In genomic region chr8:114455953-114456352, GRCm38 (mm10) we compare ENCODE assay signal across 12 mouse cellular contexts. TPM values are rescaled to one million over a fixed set of nuclear protein-coding genes. Genes with fewer than 3 reads are reported as not detected.
A peak's percentile ranks its signal among the peaks of the same experiment; 100 is the strongest.
DNase-seq lines count a peak whose midpoint lies in the region; ATAC-seq and TF ChIP-seq lines count a peak whose summit lies in the region.
"Had no signal": no experiment of that assay in that cellular context is flagged by ENCODE, and none has a peak within 500 bp of the region (broad histone marks: within the 10 kb centered on the region; RNA-seq: fewer than 3 reads in every experiment).

No protein-coding gene starts in this region.

- no peak overlapping the region for H3K27ac ChIP-seq in forebrain, embryonic 16.5 days (ENCODE audit: low read length)
- no peak overlapping the region for H3K27ac ChIP-seq in forebrain, embryonic 15.5 days (replicated peaks)
- peak overlapping the region; percentile 89 to 95 for H3K27ac ChIP-seq in heart, embryonic 14.5 days (replicated peaks in 1 of 2; ENCODE audit: control insufficient read depth in 1 of 2, insufficient read depth in 1 of 2, low read depth in 2 of 2, low read length in 2 of 2)
- H3K27ac ChIP-seq in lung, embryonic 14.5 days (ENCODE audit: low read depth) = peak overlapping the region; percentile 78
- H3K27ac ChIP-seq in hindbrain, embryonic 12.5 days = no peak overlapping the region
- H3K27ac ChIP-seq: neural tube, embryonic 15.5 days had no signal

- TF ChIP-seq CTCF in lung, embryonic 14.5 days (IDR thresholded peaks at IDR 0.05; ENCODE audit: low read depth) = no peak

- H3K9ac ChIP-seq in forebrain, embryonic 16.5 days (replicated peaks; ENCODE audit: low read depth, low read length) = no peak overlapping the region
- H3K9ac ChIP-seq in forebrain, embryonic 15.5 days (replicated peaks) = no peak overlapping the region
- H3K9ac ChIP-seq in heart, embryonic 14.5 days (ENCODE audit: low read length) = peak overlapping the region; percentile 71
- H3K9ac ChIP-seq in lung, embryonic 14.5 days = no peak overlapping the region
- H3K9ac ChIP-seq in hindbrain, embryonic 12.5 days = no peak overlapping the region; the same call in 1 of the 2 replicates
- H3K9ac ChIP-seq: neural tube, embryonic 15.5 days had no signal

- WGBS in forebrain, embryonic 16.5 days = 80% methylated on average over 15 of the region's 15 CpGs
- 74% methylated on average over 15 of the region's 15 CpGs for WGBS in forebrain, embryonic 15.5 days
- WGBS in heart, embryonic 14.5 days = 27% methylated on average over 15 of the region's 15 CpGs
- 58% methylated on average over 15 of the region's 15 CpGs for WGBS in lung, embryonic 14.5 days
- WGBS in hindbrain, embryonic 12.5 days = 75% methylated on average over 15 of the region's 15 CpGs

- 0 out of 2 replicates have a peak, but pooled peaks have one; percentile 47 for ATAC-seq in forebrain, embryonic 16.5 days
- ATAC-seq in forebrain, embryonic 15.5 days (replicated peaks) = no peak
- peak; percentile 57 for ATAC-seq in heart, embryonic 14.5 days (ENCODE audit: insufficient number of reproducible peaks, insufficient read depth, low FRiP score, low read depth)
- peak; percentile 57 for ATAC-seq in lung, embryonic 14.5 days (ENCODE audit: insufficient read depth)
- no peak for ATAC-seq in hindbrain, embryonic 12.5 days (ENCODE audit: low FRiP score)
- ATAC-seq: inflammation-experienced regulatory T-cells, adult 6 months had no signal

- no peaks in the 10 kb centered on the region for H3K27me3 ChIP-seq in forebrain, embryonic 16.5 days (replicated peaks; ENCODE audit: control insufficient read depth, insufficient read depth, low read length)
- H3K27me3 ChIP-seq in forebrain, embryonic 15.5 days = no peaks in the 10 kb centered on the region
- no peaks in the 10 kb centered on the region for H3K27me3 ChIP-seq in heart, embryonic 14.5 days (ENCODE audit: control insufficient read depth, insufficient read depth, low read length)
- H3K27me3 ChIP-seq in lung, embryonic 14.5 days (ENCODE audit: insufficient read depth, low read length) = no peaks in the 10 kb centered on the region
- 0 out of 2 replicates have a peak, but pooled peaks cover 2% of the 10 kb centered on the region for H3K27me3 ChIP-seq in hindbrain, embryonic 12.5 days
- H3K27me3 ChIP-seq: neural tube, embryonic 15.5 days had no signal

- peak; percentile 82 for DNase-seq in brain, adult 2 months (ENCODE audit: low read depth, low spot score)
- peak; percentile 69 for DNase-seq in lung, embryonic 14.5 days
- no peak for DNase-seq in embryo, embryonic 10.5 days (ENCODE audit: low spot score)
- no peak for DNase-seq in frontal cortex, postnatal 14 days (ENCODE audit: low spot score in 2 of 2)
- DNase-seq: thymus, postnatal 4 days had no signal

- no peaks in the 10 kb centered on the region for H3K9me3 ChIP-seq in forebrain, embryonic 16.5 days (ENCODE audit: control insufficient read depth, low read length)
- no peaks in the 10 kb centered on the region for H3K9me3 ChIP-seq in forebrain, embryonic 15.5 days
- H3K9me3 ChIP-seq in heart, embryonic 14.5 days (ENCODE audit: control insufficient read depth, low read length) = no peaks in the 10 kb centered on the region
- no peaks in the 10 kb centered on the region for H3K9me3 ChIP-seq in lung, embryonic 14.5 days (ENCODE audit: low read depth, low read length)
- no peaks in the 10 kb centered on the region for H3K9me3 ChIP-seq in hindbrain, embryonic 12.5 days (replicated peaks)
- H3K9me3 ChIP-seq: neural tube, embryonic 15.5 days had no signal

- H3K4me3 ChIP-seq in forebrain, embryonic 16.5 days (replicated peaks; ENCODE audit: low read length) = no peak overlapping the region
- H3K4me3 ChIP-seq in forebrain, embryonic 15.5 days = no peak overlapping the region
- H3K4me3 ChIP-seq in heart, embryonic 14.5 days (ENCODE audit: control insufficient read depth in 1 of 2, insufficient read depth in 1 of 2, low read depth in 1 of 2, low read length in 2 of 2) = peak overlapping the region; percentile 22 to 40
- no peak overlapping the region for H3K4me3 ChIP-seq in lung, embryonic 14.5 days (ENCODE audit: low read depth, low read length)
- H3K4me3 ChIP-seq in hindbrain, embryonic 12.5 days = no peak overlapping the region
- H3K4me3 ChIP-seq: neural tube, embryonic 15.5 days had no signal

- H3K36me3 ChIP-seq in forebrain, embryonic 16.5 days (ENCODE audit: control insufficient read depth, insufficient read depth) = no peaks in the 10 kb centered on the region
- no peaks in the 10 kb centered on the region for H3K36me3 ChIP-seq in forebrain, embryonic 15.5 days
- no peaks in the 10 kb centered on the region for H3K36me3 ChIP-seq in heart, embryonic 14.5 days (ENCODE audit: control insufficient read depth, insufficient read depth, low read length)
- no peaks in the 10 kb centered on the region for H3K36me3 ChIP-seq in lung, embryonic 14.5 days (ENCODE audit: insufficient read depth)
- H3K36me3 ChIP-seq in hindbrain, embryonic 12.5 days = no peaks in the 10 kb centered on the region
- H3K36me3 ChIP-seq: neural tube, embryonic 15.5 days had no signal

- no peak overlapping the region for H3K4me2 ChIP-seq in forebrain, embryonic 16.5 days (ENCODE audit: low read length)
- no peak overlapping the region for H3K4me2 ChIP-seq in forebrain, embryonic 15.5 days (replicated peaks)
- H3K4me2 ChIP-seq in heart, embryonic 14.5 days (ENCODE audit: low read length) = peak overlapping the region; percentile 60
- peak overlapping the region; percentile 36 for H3K4me2 ChIP-seq in lung, embryonic 14.5 days
- H3K4me2 ChIP-seq in hindbrain, embryonic 12.5 days (replicated peaks) = no peak overlapping the region
- H3K4me2 ChIP-seq: neural tube, embryonic 15.5 days had no signal

- peaks cover 12% of the 10 kb centered on the region for H3K4me1 ChIP-seq in forebrain, embryonic 16.5 days (replicated peaks; ENCODE audit: control insufficient read depth, insufficient read depth, low read length)
- H3K4me1 ChIP-seq in forebrain, embryonic 15.5 days = peaks cover 17% of the 10 kb centered on the region
- H3K4me1 ChIP-seq in heart, embryonic 14.5 days (ENCODE audit: control insufficient read depth in 2 of 2, insufficient read depth in 2 of 2, low read length in 2 of 2) = peaks cover 16 to 24% of the 10 kb centered on the region in 2 experiments
- peaks cover 6% of the 10 kb centered on the region; the same call in 1 of the 2 replicates for H3K4me1 ChIP-seq in lung, embryonic 14.5 days (ENCODE audit: insufficient read depth)
- no peaks in the 10 kb centered on the region; the same call in 1 of the 2 replicates for H3K4me1 ChIP-seq in hindbrain, embryonic 12.5 days

RNA-seq across cellular contexts. Expression of gene Wwox, which starts 16.5 kb away (rescaled TPM):
- 9.6 and 11.4 TPM in 2 replicates for polyA plus RNA-seq in forebrain, embryonic 16.5 days (2015; fragmentation: Nextera tagmentation; extraction: Ambion mirVana)
- polyA plus RNA-seq in forebrain, embryonic 15.5 days (2015; fragmentation: Nextera tagmentation; extraction: Ambion mirVana) = 10.0 and 10.7 TPM in 2 replicates
- polyA plus RNA-seq in heart, embryonic 14.5 days (2014; fragmentation: Nextera tagmentation; extraction: Ambion mirVana) = 11.3 and 13.8 TPM in 2 replicates
- 16.1 and 16.3 TPM in 2 replicates for polyA plus RNA-seq in lung, embryonic 14.5 days (2014; fragmentation: Nextera tagmentation; extraction: Ambion mirVana)
- 13.4 and 13.8 TPM in 2 replicates for polyA plus RNA-seq in hindbrain, embryonic 12.5 days (2016; fragmentation: Nextera tagmentation; extraction: Ambion mirVana)

RNA-seq across cellular contexts. Expression of gene Clec3a, which starts 38.1 kb away (rescaled TPM):
- polyA plus RNA-seq in forebrain, embryonic 16.5 days (2015; fragmentation: Nextera tagmentation; extraction: Ambion mirVana) = 0.76 TPM in 1 of 2 replicates, not detected in the other
- polyA plus RNA-seq in forebrain, embryonic 15.5 days (2015; fragmentation: Nextera tagmentation; extraction: Ambion mirVana) = not detected in 2 replicates
- not detected in 2 replicates for polyA plus RNA-seq in heart, embryonic 14.5 days (2014; fragmentation: Nextera tagmentation; extraction: Ambion mirVana)
- polyA plus RNA-seq in lung, embryonic 14.5 days (2014; fragmentation: Nextera tagmentation; extraction: Ambion mirVana) = not detected in 2 replicates
- 0.53 and 0.72 TPM in 2 replicates for polyA plus RNA-seq in hindbrain, embryonic 12.5 days (2016; fragmentation: Nextera tagmentation; extraction: Ambion mirVana)
- polyA plus RNA-seq: inflammation-experienced regulatory T-cells, adult 6 months; liver, adult 2 months had no signal

Comparison
In these comparisons a context has a peak if more than half of its experiments do, and no peak if none do; other contexts are left out.
1. ATAC-seq: peak in forebrain, embryonic 16.5 days (single experiment), heart, embryonic 14.5 days (single experiment) and lung, embryonic 14.5 days (single experiment); none in forebrain, embryonic 15.5 days (single experiment) and hindbrain, embryonic 12.5 days (single experiment).
2. H3K27ac ChIP-seq: peak in heart, embryonic 14.5 days (2 of 2) and lung, embryonic 14.5 days (single experiment); none in forebrain, embryonic 16.5 days (single experiment), forebrain, embryonic 15.5 days (single experiment) and hindbrain, embryonic 12.5 days (single experiment).
3. H3K4me2 ChIP-seq: peak in heart, embryonic 14.5 days (single experiment) and lung, embryonic 14.5 days (single experiment); none in forebrain, embryonic 16.5 days (single experiment), forebrain, embryonic 15.5 days (single experiment) and hindbrain, embryonic 12.5 days (single experiment).
4. H3K4me3 ChIP-seq: peak in heart, embryonic 14.5 days (2 of 2); none in forebrain, embryonic 16.5 days (single experiment), forebrain, embryonic 15.5 days (single experiment), lung, embryonic 14.5 days (single experiment) and hindbrain, embryonic 12.5 days (single experiment).
5. DNase-seq: peak in brain, adult 2 months (single experiment) and lung, embryonic 14.5 days (single experiment); none in embryo, embryonic 10.5 days (single experiment) and frontal cortex, postnatal 14 days (0 of 2).